Mouse (Mus musculus) liver, embryonic 11.5 days (tissue): ENCODE results near the gene Sh3rf3. TPM values are rescaled to one million over a fixed set of nuclear protein-coding genes. Genes with fewer than 3 reads are reported as not detected.

Source experiments
- ATAC-seq: fragments of 200-750 bp; cut with Nextera tagmentation; replicated peaks from 2 replicates; pipeline ENCODE4 v1.8.0; 2017; ENCODE audit warnings: moderate number of reproducible peaks, mild to moderate bottlenecking, moderate TSS enrichment, moderate library complexity; ENCODE audit not compliant: low FRiP score
- DNase-seq: peaks from one replicate; pipeline ENCODE4 v3.0.0-alpha.2; 2017; ENCODE audit warnings: low spot score
- H3K27ac ChIP-seq: fragments of 300-500 bp; sonication (generic); 2 replicates; pipeline ENCODE4 v1.5.1; 2014; ENCODE audit warnings: mild to moderate bottlenecking, low read depth, low read length, control low read depth
- H3K27me3 ChIP-seq: fragments of 300-500 bp; sonication (generic); replicated peaks from 2 replicates; pipeline ENCODE4 v1.6.1; 2014; ENCODE audit warnings: low read length, mixed read lengths; ENCODE audit not compliant: control insufficient read depth, insufficient read depth
- H3K36me3 ChIP-seq: fragments of 300-500 bp; sonication (generic); 2 replicates; pipeline ENCODE4 v1.6.1; 2014; ENCODE audit warnings: mild to moderate bottlenecking, low read length, moderate library complexity, mixed read lengths; ENCODE audit not compliant: control insufficient read depth, insufficient read depth
- H3K4me1 ChIP-seq: fragments of 300-500 bp; sonication (generic); replicated peaks from 2 replicates; pipeline ENCODE4 v1.6.1; 2014; ENCODE audit warnings: low read length, mixed read lengths; ENCODE audit not compliant: control insufficient read depth, insufficient read depth
- H3K4me2 ChIP-seq: fragments of 300-500 bp; sonication (generic); 2 replicates; pipeline ENCODE4 v1.6.1; 2014; ENCODE audit warnings: mild to moderate bottlenecking, control low read depth, moderate library complexity
- H3K4me3 ChIP-seq: fragments of 300-500 bp; sonication (generic); 2 replicates; pipeline ENCODE4 v1.5.1; 2014; ENCODE audit warnings: low read depth, low read length, control low read depth
- H3K9ac ChIP-seq: fragments of 300-500 bp; sonication (generic); 2 replicates; pipeline ENCODE4 v1.6.1; 2014; ENCODE audit warnings: low read depth, low read length, control low read depth
- H3K9me3 ChIP-seq: fragments of 300-500 bp; sonication (generic); 2 replicates; pipeline ENCODE4 v1.6.1; 2016; ENCODE audit warnings: low read length, inconsistent platforms, mixed read lengths; ENCODE audit not compliant: control insufficient read depth
- WGBS: fragments of 180-500 bp; shearing (Covaris S2); extraction: QIAGEN DNeasy Blood & Tissue Kit; methylation state at CpG from one replicate; pipeline ENCODE4 v1.1.7; 2014; 5-methylcytosine and 5-hydroxymethylcytosine counted together
- polyA plus RNA-seq: library from polyadenylated mRNA; unstranded; fragments of >200 nt; fragmentation: Nextera tagmentation; extraction: Ambion mirVana; gene quantifications from 2 replicates; pipeline ENCODE4 v1.2.1, GENCODE M21; 2014

Gene Sh3rf3
- polyA plus RNA-seq, 1 experiment from 2014 or later: not detected

GRCm38 (mm10) chr10:59110386-59110785 lies 297.2 kb downstream of the Sh3rf3 start:
- ATAC-seq: no peak

GRCm38 (mm10) chr10:59112755-59113154 lies 299.6 kb downstream of the Sh3rf3 start:
- no peaks in the 10 kb centered on the region for H3K27me3 ChIP-seq
- no peaks in the 10 kb centered on the region for H3K36me3 ChIP-seq
- H3K27ac ChIP-seq: no peak overlapping the region
- ATAC-seq (no peak), DNase-seq (no peak)
- H3K9me3 ChIP-seq: no peaks in the 10 kb centered on the region
- no peaks in the 10 kb centered on the region for H3K4me1 ChIP-seq
- WGBS: 77% methylated on average over 8 of the region's 8 CpGs
- H3K4me3 ChIP-seq: no peak overlapping the region
- no peak overlapping the region for H3K9ac ChIP-seq
- no peak overlapping the region for H3K4me2 ChIP-seq

More at GRCm38 (mm10) chr10:59110386-59110785, 297.2 kb downstream of the Sh3rf3 start:
- Histone ChIP-seq H3K9ac (no peak overlapping the region), H3K27me3 (no peaks in the 10 kb centered on the region), H3K4me2 (no peak overlapping the region), H3K4me3 (no peak overlapping the region), H3K27ac (no peak overlapping the region), H3K36me3 (no peaks in the 10 kb centered on the region), H3K9me3 (no peaks in the 10 kb centered on the region), H3K4me1 (no peaks in the 10 kb centered on the region)
- 87% methylated on average over 7 of the region's 7 CpGs for WGBS
- no peak for DNase-seq

- no peaks in the 10 kb centered on the region for H3K36me3 ChIP-seq
- no peaks in the 10 kb centered on the region for H3K4me1 ChIP-seq
- 81% methylated on average over 9 of the region's 9 CpGs for WGBS
- no peak for ATAC-seq
- H3K27ac ChIP-seq: no peak overlapping the region
- no peak overlapping the region for H3K9ac ChIP-seq
- no peak overlapping the region for H3K4me2 ChIP-seq
- no peak overlapping the region for H3K4me3 ChIP-seq
- H3K9me3 ChIP-seq: no peaks in the 10 kb centered on the region
- no peak for DNase-seq
- no peaks in the 10 kb centered on the region for H3K27me3 ChIP-seq
Observed at GRCm38 (mm10) chr10:59113386-59113785, 300.2 kb downstream of the Sh3rf3 start.

DNA sequence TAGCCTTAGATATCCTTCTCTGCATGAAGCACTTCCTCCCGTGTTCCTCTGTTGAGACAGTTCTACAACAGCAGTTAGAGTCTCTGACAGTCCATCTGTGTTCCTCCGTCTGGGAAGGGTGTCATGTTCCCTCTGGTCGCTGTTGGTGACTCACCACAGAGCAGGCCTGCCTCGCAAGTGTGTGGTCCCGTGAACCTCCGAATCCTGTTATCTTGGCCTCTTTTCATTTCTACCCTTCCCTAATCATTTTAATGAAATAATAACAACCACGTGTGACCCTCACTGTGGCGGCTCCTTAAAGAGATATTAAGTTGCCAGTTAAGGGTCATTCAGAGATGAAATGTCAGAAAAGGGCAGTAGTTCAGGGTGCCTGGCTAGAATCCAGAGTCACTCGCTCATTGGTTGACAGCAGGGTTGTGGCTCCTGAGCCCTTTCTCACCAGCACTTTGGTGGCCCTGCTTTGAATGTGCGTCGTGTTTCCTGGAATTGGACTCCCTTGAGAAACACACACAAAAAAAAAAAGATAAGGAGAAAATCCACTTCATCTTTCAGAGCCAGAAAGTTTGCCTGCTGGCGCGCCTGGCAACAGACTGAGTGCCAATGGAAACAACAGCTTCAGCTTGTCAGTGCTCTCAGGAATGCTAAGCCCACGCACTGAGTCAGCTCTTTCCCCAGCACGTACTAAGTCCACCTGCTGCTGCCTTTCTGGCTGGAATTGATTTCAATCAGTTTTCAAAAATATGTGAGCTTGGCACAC lies 301.6 kb downstream of the Sh3rf3 start:
- DNase-seq: no peak
- 55% methylated on average over 15 of the region's 15 CpGs for WGBS
- Histone ChIP-seq H3K9ac (no peak overlapping the region), H3K4me2 (no peak overlapping the region), H3K27me3 (no peaks in the 10 kb centered on the region), H3K36me3 (no peaks in the 10 kb centered on the region), H3K9me3 (no peaks in the 10 kb centered on the region), H3K4me1 (no peaks in the 10 kb centered on the region), H3K4me3 (no peak overlapping the region), H3K27ac (no peak overlapping the region)
- no peak for ATAC-seq

- H3K9me3 ChIP-seq: no peaks in the 10 kb centered on the region
- 86% methylated on average over 2 of the region's 2 CpGs for WGBS
- H3K27me3 ChIP-seq: no peaks in the 10 kb centered on the region
- no peak overlapping the region for H3K4me2 ChIP-seq
- H3K27ac ChIP-seq: no peak overlapping the region
- H3K4me3 ChIP-seq: no peak overlapping the region
- no peaks in the 10 kb centered on the region for H3K36me3 ChIP-seq
- H3K9ac ChIP-seq: no peak overlapping the region
- no peaks in the 10 kb centered on the region for H3K4me1 ChIP-seq
- ATAC-seq: no peak
- no peak for DNase-seq
Observed at GRCm38 (mm10) chr10:59115691-59116090, 302.5 kb downstream of the Sh3rf3 start.

- no peak for ATAC-seq
- H3K36me3 ChIP-seq: no peaks in the 10 kb centered on the region
- no peaks in the 10 kb centered on the region for H3K4me1 ChIP-seq
- no peaks in the 10 kb centered on the region for H3K27me3 ChIP-seq
- no peak overlapping the region for H3K9ac ChIP-seq
- no peak overlapping the region for H3K27ac ChIP-seq
- no peak for DNase-seq
- no peaks in the 10 kb centered on the region for H3K9me3 ChIP-seq
- H3K4me2 ChIP-seq: no peak overlapping the region
- WGBS: 72% methylated on average over 9 of the region's 9 CpGs
- no peak overlapping the region for H3K4me3 ChIP-seq
Observed at GRCm38 (mm10) chr10:59116331-59116730, 303.2 kb downstream of the Sh3rf3 start.

GRCm38 (mm10) chr10:59117555-59117954 lies 304.4 kb downstream of the Sh3rf3 start:
- no peak for DNase-seq
- 78% methylated on average over 5 of the region's 5 CpGs for WGBS
- ATAC-seq: no peak

DNA sequence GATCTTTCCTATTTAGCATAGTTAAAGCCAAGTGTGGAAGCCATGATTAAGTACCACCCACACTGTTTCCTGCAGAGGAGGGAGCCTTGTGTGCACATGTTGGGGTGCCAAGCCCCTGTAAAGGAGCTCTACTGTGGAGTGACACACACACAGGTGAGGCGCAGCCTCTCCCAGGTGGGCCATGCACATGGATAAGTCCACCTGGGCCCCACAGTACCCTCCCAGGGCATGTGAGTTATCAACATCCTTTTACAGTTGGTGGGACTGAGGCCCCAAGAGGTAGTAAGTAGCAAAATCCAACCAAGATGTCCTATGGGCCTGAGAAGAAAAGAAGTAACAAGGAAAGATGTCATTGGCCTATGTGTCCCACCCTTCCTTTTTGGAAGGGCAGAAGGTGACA lies 305.8 kb downstream of the Sh3rf3 start:
- no peaks in the 10 kb centered on the region for H3K9me3 ChIP-seq
- H3K4me1 ChIP-seq: no peaks in the 10 kb centered on the region
- H3K27me3 ChIP-seq: no peaks in the 10 kb centered on the region
- no peak overlapping the region for H3K27ac ChIP-seq
- no peak overlapping the region for H3K4me3 ChIP-seq
- DNase-seq (no peak), ATAC-seq (no peak)
- WGBS: 90% methylated on average over 1 of the region's 1 CpGs
- no peaks in the 10 kb centered on the region for H3K36me3 ChIP-seq
- no peak overlapping the region for H3K4me2 ChIP-seq
- no peak overlapping the region for H3K9ac ChIP-seq

More at GRCm38 (mm10) chr10:59117555-59117954, 304.4 kb downstream of the Sh3rf3 start:
- Histone ChIP-seq H3K27ac (no peak overlapping the region), H3K4me1 (no peaks in the 10 kb centered on the region), H3K4me2 (no peak overlapping the region), H3K4me3 (no peak overlapping the region), H3K36me3 (no peaks in the 10 kb centered on the region), H3K27me3 (no peaks in the 10 kb centered on the region), H3K9me3 (no peaks in the 10 kb centered on the region), H3K9ac (no peak overlapping the region)

DNA sequence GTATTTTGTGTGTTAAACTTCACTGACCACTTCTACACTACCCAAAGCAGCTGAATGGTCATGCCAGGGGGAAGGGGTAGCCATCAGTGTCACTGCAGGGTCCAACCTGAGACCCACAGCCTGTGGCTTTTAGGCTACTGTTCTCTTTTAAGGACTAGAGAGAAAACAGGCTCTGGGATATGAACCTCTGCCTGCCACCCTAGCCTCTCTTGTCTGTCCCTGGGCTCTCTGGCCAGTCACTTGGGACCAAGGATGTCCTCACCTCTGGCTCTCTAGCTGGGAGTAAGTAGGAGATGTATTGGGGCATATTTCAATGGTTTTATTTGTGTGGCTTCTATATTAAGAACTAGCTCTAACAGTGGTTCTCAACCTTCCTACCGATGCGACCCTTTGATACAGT lies 306.7 kb downstream of the Sh3rf3 start:
- no peaks in the 10 kb centered on the region for H3K4me1 ChIP-seq
- no peak overlapping the region for H3K4me3 ChIP-seq
- H3K9me3 ChIP-seq: no peaks in the 10 kb centered on the region
- DNase-seq (no peak), ATAC-seq (no peak)
- no peaks in the 10 kb centered on the region for H3K36me3 ChIP-seq
- H3K4me2 ChIP-seq: no peak overlapping the region
- H3K9ac ChIP-seq: no peak overlapping the region
- H3K27me3 ChIP-seq: no peaks in the 10 kb centered on the region
- WGBS: 91% methylated on average over 2 of the region's 2 CpGs
- no peak overlapping the region for H3K27ac ChIP-seq
